Mouse (Mus musculus) CH12.LX (cell line): ENCODE results near the gene Slc30a5. TPM values are rescaled to one million over a fixed set of nuclear protein-coding genes. Genes with fewer than 3 reads are reported as not detected.

Experiments
- DNase-seq: peaks from one replicate; pipeline ENCODE4 v3.0.0-alpha.2; 2013; ENCODE audit errors: extremely low read depth
- H3K27ac ChIP-seq: 2 replicates; pipeline ENCODE4 v1.5.1; 2012; ENCODE audit warnings: low read depth, mild to moderate bottlenecking, control low read depth, moderate library complexity; ENCODE audit not compliant: insufficient read depth
- H3K27me3 ChIP-seq: replicated peaks from 2 replicates; pipeline ENCODE3; 2012; ENCODE audit warnings: inconsistent platforms
- H3K36me3 ChIP-seq, 2 experiments: replicated peaks in 1 of 2; 2 replicates each; pipeline versions ENCODE3 to v1.6.1; 2012; ENCODE audit warnings: inconsistent platforms in 1 of 2, low read length in 1 of 2, mild to moderate bottlenecking in 1 of 2, mixed read lengths in 1 of 2, moderate library complexity in 1 of 2; ENCODE audit not compliant: control insufficient read depth in 1 of 2, insufficient read depth in 1 of 2
- H3K4me1 ChIP-seq, 2 experiments: 2 replicates each; pipeline ENCODE4 v1.6.1; 2012; ENCODE audit warnings: inconsistent platforms in 1 of 2, moderate library complexity in 1 of 2; ENCODE audit not compliant: insufficient read depth in 2 of 2, control insufficient read depth in 1 of 2
- H3K4me2 ChIP-seq: 2 replicates; pipeline ENCODE4 v1.6.1; 2012; ENCODE audit warnings: low read depth, mild to moderate bottlenecking, control low read depth; ENCODE audit not compliant: poor library complexity, insufficient read depth, severe bottlenecking
- H3K4me3 ChIP-seq, 3 experiments: fragments of 150-350 bp in 1 of 3; sonication (generic) in 1 of 3; replicated peaks in 1 of 3; 2 replicates each; pipeline versions ENCODE3 to v1.5.1; 2011 to 2012; ENCODE audit warnings: low read depth in 2 of 3, low read length in 2 of 3, mild to moderate bottlenecking in 2 of 3, moderate library complexity in 2 of 3, control low read depth in 1 of 3, improper control_type of control experiment in 1 of 3, inconsistent platforms in 1 of 3, mixed read lengths in 1 of 3; ENCODE audit not compliant: poor library complexity in 1 of 3
- H3K79me2 ChIP-seq: replicated peaks from 2 replicates; pipeline ENCODE4 v1.6.1; 2012; ENCODE audit warnings: mild to moderate bottlenecking, moderate library complexity; ENCODE audit not compliant: control insufficient read depth, poor library complexity, insufficient read depth, severe bottlenecking; ENCODE audit errors: extremely low read depth
- H3K9ac ChIP-seq: 2 replicates; pipeline ENCODE4 v1.6.1; 2012; ENCODE audit warnings: low read depth, mild to moderate bottlenecking, control low read depth, moderate library complexity; ENCODE audit not compliant: insufficient read depth
- H3K9me3 ChIP-seq: replicated peaks from 2 replicates; pipeline ENCODE3; 2012; ENCODE audit warnings: low read length, inconsistent platforms, mixed read lengths
- BHLHE40 ChIP-seq: IDR thresholded peaks from 2 replicates; pipeline ENCODE4 v1.6.1; 2011; ENCODE audit warnings: mild to moderate bottlenecking, low read depth, low read length, improper control_type of control experiment
- CHD1 ChIP-seq: IDR thresholded peaks from 2 replicates; pipeline ENCODE4 v1.6.1; 2012; ENCODE audit warnings: low read depth, low read length, improper control_type of control experiment, inconsistent platforms
- CTCF ChIP-seq, 2 experiments: IDR thresholded peaks in 1 of 2; conservative IDR thresholded peaks in 1 of 2; 2 replicates each; pipeline ENCODE4 v1.5.1; 2011 to 2012; ENCODE audit warnings: low read depth in 2 of 2, low read length in 2 of 2, improper control_type of control experiment in 1 of 2, inconsistent platforms in 1 of 2, mild to moderate bottlenecking in 1 of 2, moderate library complexity in 1 of 2
- E2F4 ChIP-seq: IDR thresholded peaks from 2 replicates; pipeline ENCODE4 v1.6.1; 2011; ENCODE audit warnings: low read depth, low read length, improper control_type of control experiment; ENCODE audit not compliant: insufficient replicate concordance
- EP300 ChIP-seq: IDR thresholded peaks from 2 replicates; pipeline ENCODE4 v1.6.1; 2011; ENCODE audit warnings: low read length, improper control_type of control experiment
- ETS1 ChIP-seq: conservative IDR thresholded peaks from 2 replicates; pipeline ENCODE4 v1.6.1; 2012; ENCODE audit warnings: low read depth, mild to moderate bottlenecking, inconsistent platforms, low read length, improper control_type of control experiment, moderate library complexity
- HCFC1 ChIP-seq: IDR thresholded peaks from 2 replicates; pipeline ENCODE4 v1.6.1; 2012; ENCODE audit warnings: low read depth, mild to moderate bottlenecking, inconsistent platforms, low read length, improper control_type of control experiment
- IRF4 ChIP-seq: IDR thresholded peaks from 2 replicates; pipeline ENCODE4 v1.6.1; 2014; ENCODE audit warnings: low read depth, mild to moderate bottlenecking, inconsistent platforms, low read length, improper control_type of control experiment
- JUN ChIP-seq: IDR thresholded peaks from 2 replicates; pipeline ENCODE4 v1.6.1; 2011; ENCODE audit warnings: low read depth, mild to moderate bottlenecking, low read length, improper control_type of control experiment, moderate library complexity; ENCODE audit not compliant: insufficient read depth
- JUND ChIP-seq: conservative IDR thresholded peaks from 2 replicates; pipeline ENCODE4 v1.6.1; 2011; ENCODE audit warnings: low read depth, low read length, improper control_type of control experiment
- MAFK ChIP-seq: IDR thresholded peaks from 2 replicates; pipeline ENCODE4 v1.6.1; 2011; ENCODE audit warnings: low read length, improper control_type of control experiment; ENCODE audit not compliant: insufficient replicate concordance
- MAX ChIP-seq: IDR thresholded peaks from 2 replicates; pipeline ENCODE4 v1.6.1; 2011; ENCODE audit warnings: low read length, improper control_type of control experiment
- MAZ ChIP-seq: IDR thresholded peaks from 2 replicates; pipeline ENCODE4 v1.6.1; 2012; ENCODE audit warnings: low read depth, mild to moderate bottlenecking, inconsistent platforms, low read length, improper control_type of control experiment, moderate library complexity
- MXI1 ChIP-seq: IDR thresholded peaks from 2 replicates; pipeline ENCODE4 v1.6.1; 2011; ENCODE audit warnings: mild to moderate bottlenecking, low read depth, low read length, improper control_type of control experiment
- MYC ChIP-seq: IDR thresholded peaks from 2 replicates; pipeline ENCODE4 v1.6.1; 2011; ENCODE audit warnings: low read depth, mild to moderate bottlenecking, improper control_type of control experiment, low read length
- NELFE ChIP-seq: IDR thresholded peaks from 2 replicates; pipeline ENCODE4 v1.6.1; 2011; ENCODE audit warnings: low read depth, low read length, improper control_type of control experiment
- NRF1 ChIP-seq: IDR thresholded peaks from 2 replicates; pipeline ENCODE4 v1.6.1; 2014; ENCODE audit warnings: low read depth, mild to moderate bottlenecking, inconsistent platforms, low read length, improper control_type of control experiment, moderate library complexity
- PAX5 ChIP-seq: IDR thresholded peaks from 2 replicates; pipeline ENCODE4 v1.6.1; 2012; ENCODE audit warnings: low read length, inconsistent platforms, mixed read lengths
- POLR2A ChIP-seq: IDR thresholded peaks from 2 replicates; pipeline ENCODE4 v1.6.1; 2011; ENCODE audit warnings: low read depth, mild to moderate bottlenecking, improper control_type of control experiment, low read length
- POLR2AphosphoS2 ChIP-seq: IDR thresholded peaks from 2 replicates; pipeline ENCODE4 v1.6.1; 2011; ENCODE audit warnings: low read depth, low read length, improper control_type of control experiment
- RAD21 ChIP-seq: IDR thresholded peaks from 2 replicates; pipeline ENCODE4 v1.6.1; 2011; ENCODE audit warnings: low read depth, mild to moderate bottlenecking, low read length, improper control_type of control experiment, moderate library complexity
- RCOR1 ChIP-seq: conservative IDR thresholded peaks from 2 replicates; pipeline ENCODE4 v1.6.1; 2012; ENCODE audit warnings: low read depth, mild to moderate bottlenecking, inconsistent platforms, low read length, improper control_type of control experiment
- SMC3 ChIP-seq: IDR thresholded peaks from 2 replicates; pipeline ENCODE4 v1.6.1; 2011; ENCODE audit warnings: low read depth, low read length, improper control_type of control experiment
- TBP ChIP-seq: conservative IDR thresholded peaks from 2 replicates; pipeline ENCODE4 v1.6.1; 2011; ENCODE audit warnings: low read depth, low read length, improper control_type of control experiment
- TCF12 ChIP-seq: IDR thresholded peaks from 2 replicates; pipeline ENCODE4 v1.6.1; 2014; ENCODE audit warnings: low read depth, mild to moderate bottlenecking, inconsistent platforms, low read length, improper control_type of control experiment
- UBTF ChIP-seq: IDR thresholded peaks from 2 replicates; pipeline ENCODE4 v1.6.1; 2012; ENCODE audit warnings: low read depth, mild to moderate bottlenecking, inconsistent platforms, low read length, improper control_type of control experiment, moderate library complexity
- USF1 ChIP-seq: IDR thresholded peaks from 2 replicates; pipeline ENCODE4 v1.6.1; 2014; ENCODE audit warnings: low read depth, mild to moderate bottlenecking, inconsistent platforms, low read length, improper control_type of control experiment
- USF2 ChIP-seq: conservative IDR thresholded peaks from 2 replicates; pipeline ENCODE4 v1.6.1; 2011; ENCODE audit warnings: low read depth, low read length, improper control_type of control experiment
- ZC3H11A ChIP-seq: IDR thresholded peaks from 2 replicates; pipeline ENCODE4 v1.6.1; 2012; ENCODE audit warnings: low read depth, mild to moderate bottlenecking, inconsistent platforms, low read length, improper control_type of control experiment
- ZKSCAN1 ChIP-seq: IDR thresholded peaks from 2 replicates; pipeline ENCODE4 v1.6.1; 2012; ENCODE audit warnings: low read depth, inconsistent platforms, low read length, improper control_type of control experiment, borderline replicate concordance
- ZMIZ1 ChIP-seq: IDR thresholded peaks from 2 replicates; pipeline ENCODE4 v1.6.1; 2012; ENCODE audit warnings: low read depth, mild to moderate bottlenecking, inconsistent platforms, low read length, improper control_type of control experiment
- dilution Hi-C: fragments of 300-500 bp; cut with MboI; formaldehyde crosslinking; loops from 2 replicates; pipeline ENCODE4 v1.14.3; 2020; ENCODE audit warnings: low sequenced_read_pairs; ENCODE audit not compliant: extremely low pct_unique_long_range_greater_than_20kb, extremely low pct_ligation_motif_present
- in situ Hi-C: fragments of 300-500 bp; cut with MboI; formaldehyde crosslinking; loops from 3 replicates; pipeline ENCODE4 v1.14.3; 2019; ENCODE audit warnings: low sequenced_read_pairs, low pct_ligation_motif_present, low pct_unique_long_range_greater_than_20kb, mixed read lengths
- polyA plus RNA-seq: library from polyadenylated mRNA; unstranded; fragments of >175 nt; gene quantifications from 2 replicates; pipeline ENCODE4 v1.2.1, GENCODE M21; 2012; ENCODE audit warnings: low read depth; ENCODE audit not compliant: insufficient read length
- total RNA-seq, 2 experiments: library from RNA; depleted of rRNA; stranded (reverse); fragments of 300-350 nt in 1 of 2; fragments of >200 nt in 1 of 2; gene quantifications; 2 replicates each; pipeline ENCODE4 v1.2.3; 2012 to 2014

Slc30a5 gene
- total and polyA plus RNA-seq, 3 experiments, result 54.4 to 99.9 (median 65.9) TPM

GRCm38 (mm10) chr13:100787316-100788010 is 45.8 kb downstream of the Slc30a5 start:
- H3K4me2 ChIP-seq, result no peak overlapping the region
- no peak overlapping the region for H3K9ac ChIP-seq
- in situ Hi-C loops, result no loop called here
- H3K27ac ChIP-seq, result no peak overlapping the region
- H3K36me3 ChIP-seq, result peaks cover 19 to 25% of the 10 kb centered on the region in 2 experiments
- H3K79me2 ChIP-seq, result peaks cover 30% of the 10 kb centered on the region
- dilution Hi-C loops, result no loop called here
- TF ChIP-seq USF2, result no peak
- H3K4me3 ChIP-seq, result no peak overlapping the region
- H3K9me3 ChIP-seq, result no peaks in the 10 kb centered on the region
- peaks cover 0 to 23% of the 10 kb centered on the region in 2 experiments; a peak in 2 of 4 replicates for H3K4me1 ChIP-seq
- DNase-seq, result no peak
- H3K27me3 ChIP-seq, result no peaks in the 10 kb centered on the region

- peak; percentile 95 for DNase-seq
- in situ Hi-C loops, result no loop called here
- peaks cover 36% of the 10 kb centered on the region for H3K79me2 ChIP-seq
- H3K36me3 ChIP-seq, result peaks cover 27 to 35% of the 10 kb centered on the region in 2 experiments
- peaks cover 0 to 26% of the 10 kb centered on the region in 2 experiments; a peak in 2 of 4 replicates for H3K4me1 ChIP-seq
- H3K27ac ChIP-seq, result peak within 1 kb of the TSS; percentile 12; the same call in 1 of the 2 replicates
- dilution Hi-C loops, result no loop called here
- no peaks in the 10 kb centered on the region for H3K27me3 ChIP-seq
- H3K9ac ChIP-seq, result peak within 1 kb of the TSS; percentile 96
- H3K9me3 ChIP-seq, result no peaks in the 10 kb centered on the region
- H3K4me3 ChIP-seq, result peak within 1 kb of the TSS; percentile 92 to 100 (median 99)
- H3K4me2 ChIP-seq, result peak within 1 kb of the TSS; percentile 92
- TF ChIP-seq USF2, result no peak
- TF ChIP-seq IRF4, result peak; percentile 43; the same call in 1 of the 2 replicates
- no peak for TF ChIP-seq ZKSCAN1
- 0 out of 2 replicates have a peak, but pooled peaks have one; percentile 60 for TF ChIP-seq CHD1
- TF ChIP-seq ZC3H11A, result no peak
- peak; percentile 76 for TF ChIP-seq MYC
- no peak for TF ChIP-seq USF1
- peak; percentile 80; the same call in 1 of the 2 replicates for TF ChIP-seq POLR2AphosphoS2
- TF ChIP-seq PAX5, result no peak
- TF ChIP-seq RAD21, result peak; percentile 12
- TF ChIP-seq MAFK, result no peak
- peak; percentile 23; the same call in 1 of the 2 replicates for TF ChIP-seq SMC3
- peak; percentile 98 for TF ChIP-seq POLR2A
- TF ChIP-seq EP300, result no peak
- TF ChIP-seq CTCF (conservative IDR thresholded peaks at IDR 0.05 in 1 of 2, IDR thresholded peaks at IDR 0.05 in 1 of 2; ENCODE audit: low read depth in 2 of 2, low read length in 2 of 2), result peak in 1 of 2 experiments; percentile 46; a peak in 2 of 4 replicates
- TF ChIP-seq ETS1, result 0 out of 2 replicates have a peak, but pooled peaks have one; percentile 12
- peak; percentile 93 for TF ChIP-seq NELFE
- TF ChIP-seq MAX, result peak; percentile 70
- no peak for TF ChIP-seq RCOR1
- TF ChIP-seq E2F4, result no peak
- no peak for TF ChIP-seq UBTF
- TF ChIP-seq NRF1, result peak; percentile 70
- no peak for TF ChIP-seq JUND
- TF ChIP-seq MXI1, result peak; percentile 92
- TF ChIP-seq HCFC1, result peak; percentile 58
- TF ChIP-seq TBP, result peak; percentile 59; the same call in 1 of the 2 replicates
- peak; percentile 85; the same call in 1 of the 2 replicates for TF ChIP-seq MAZ
- TF ChIP-seq BHLHE40, result peak; percentile 20; the same call in 1 of the 2 replicates
- peak; percentile 64 for TF ChIP-seq TCF12
- TF ChIP-seq JUN, result no peak
- TF ChIP-seq ZMIZ1, result peak; percentile 94
These were observed 46.8 kb downstream of the Slc30a5 start, which contains the start of gene Ccnb1 for GRCm38 (mm10) chr13:100786414-100786867. Ccnb1 (minus strand) TSS chr13:100786570.
